Mouse (Mus musculus) embryonic facial prominence, embryonic 13.5 days (tissue): ENCODE measurements around the gene Dclk3. TPM values are rescaled to one million over a fixed set of nuclear protein-coding genes. Genes with fewer than 3 reads are reported as not detected.
A peak's percentile ranks its signal among the peaks of the same experiment; 100 is the strongest.

Experiments used
- ATAC-seq: fragments of 200-750 bp; cut with Nextera tagmentation; 2 replicates; pipeline ENCODE4 v1.8.0; 2017; ENCODE audit warnings: low read depth; ENCODE audit not compliant: insufficient number of reproducible peaks, insufficient read depth, low FRiP score, low TSS enrichment
- H3K27ac ChIP-seq: fragments of 300-500 bp; sonication (generic); 2 replicates; pipeline ENCODE4 v1.5.1; 2015; ENCODE audit warnings: moderate library complexity, mild to moderate bottlenecking, inconsistent platforms
- H3K27me3 ChIP-seq: fragments of 300-500 bp; sonication (generic); 2 replicates; pipeline ENCODE4 v1.6.1; 2015; ENCODE audit warnings: mild to moderate bottlenecking, inconsistent platforms
- H3K36me3 ChIP-seq: fragments of 300-500 bp; sonication (generic); 2 replicates; pipeline ENCODE4 v1.6.1; 2015; ENCODE audit warnings: mild to moderate bottlenecking, inconsistent platforms
- H3K4me1 ChIP-seq: fragments of 300-500 bp; sonication (generic); 2 replicates; pipeline ENCODE4 v1.6.1; 2015; ENCODE audit warnings: inconsistent platforms
- H3K4me2 ChIP-seq: fragments of 300-500 bp; sonication (generic); 2 replicates; pipeline ENCODE4 v1.6.1; 2015; ENCODE audit warnings: moderate library complexity, mild to moderate bottlenecking, inconsistent platforms
- H3K4me3 ChIP-seq: fragments of 300-500 bp; sonication (generic); 2 replicates; pipeline ENCODE4 v1.5.1; 2015; ENCODE audit warnings: mild to moderate bottlenecking, inconsistent platforms
- H3K9ac ChIP-seq: fragments of 300-500 bp; sonication (generic); 2 replicates; pipeline ENCODE4 v1.6.1; 2015; ENCODE audit warnings: mild to moderate bottlenecking, inconsistent platforms
- H3K9me3 ChIP-seq: fragments of 300-500 bp; sonication (generic); 2 replicates; pipeline ENCODE4 v1.6.1; 2016; ENCODE audit warnings: inconsistent platforms
- WGBS: fragments of 180-500 bp; shearing (Covaris S2); methylation state at CpG from one replicate; pipeline ENCODE4 v1.1.7; 2015; ENCODE audit warnings: mixed read lengths; 5-methylcytosine and 5-hydroxymethylcytosine counted together
- polyA plus RNA-seq: library from polyadenylated mRNA; unstranded; fragments of >200 nt; fragmentation: Nextera tagmentation; extraction: Ambion mirVana; gene quantifications from 2 replicates; pipeline ENCODE4 v1.2.1, GENCODE M21; 2015

Gene Dclk3
- polyA plus RNA-seq, 1 experiment from 2014 or later, result 5.6 TPM

DNA sequence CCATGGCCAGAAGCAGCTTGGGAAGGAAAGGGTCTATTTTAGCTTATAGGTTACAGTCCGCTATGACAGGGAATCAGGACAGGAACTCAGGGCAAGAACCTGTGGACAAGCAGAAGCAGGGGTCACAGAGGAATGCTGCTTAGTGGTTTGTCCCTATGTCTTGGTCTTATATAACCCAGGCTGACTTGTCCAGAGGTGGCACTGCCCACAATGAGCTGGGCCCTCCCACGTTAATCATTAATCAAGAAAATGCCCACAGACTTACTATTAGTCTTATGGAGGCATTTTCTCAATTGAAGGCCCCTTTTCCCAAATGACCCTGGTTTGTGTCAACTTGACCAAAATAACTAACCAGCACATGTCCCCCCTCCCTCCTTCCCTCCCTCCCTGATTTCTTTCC is 2.3 kb downstream of the Dclk3 start:
- no peak overlapping the region for H3K27ac ChIP-seq
- H3K36me3 ChIP-seq, result no peaks in the 10 kb centered on the region
- WGBS, result 86% methylated on average over 2 of the region's 2 CpGs
- H3K4me2 ChIP-seq, result no peak overlapping the region
- H3K9ac ChIP-seq, result no peak overlapping the region
- peaks cover 37% of the 10 kb centered on the region for H3K27me3 ChIP-seq
- no peak overlapping the region for H3K4me3 ChIP-seq
- H3K4me1 ChIP-seq, result peaks cover 20% of the 10 kb centered on the region
- no peak for ATAC-seq
- no peaks in the 10 kb centered on the region for H3K9me3 ChIP-seq

DNA sequence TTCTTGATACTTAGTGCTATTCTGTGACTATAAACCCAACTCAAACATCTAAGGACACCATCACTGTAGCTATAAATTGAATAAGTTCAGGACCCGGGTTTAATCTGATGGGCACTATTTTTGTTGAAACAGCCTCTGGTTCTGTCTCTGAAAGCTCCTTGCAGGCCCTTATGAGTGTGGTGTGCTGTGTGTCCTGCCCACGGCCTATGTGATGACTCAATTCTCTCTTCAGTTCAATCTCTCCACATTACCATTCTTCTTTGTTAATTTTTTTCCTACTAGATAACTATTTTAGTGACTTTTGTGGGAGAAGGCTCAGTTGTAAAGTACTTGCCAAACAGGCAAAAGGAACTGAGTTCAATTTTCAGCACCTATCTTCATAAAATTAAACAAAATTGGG is 7.3 kb downstream of the Dclk3 start:
- ATAC-seq, result no peak
- Histone ChIP-seq H3K36me3 (no peaks in the 10 kb centered on the region), H3K4me3 (no peak overlapping the region), H3K9me3 (no peaks in the 10 kb centered on the region), H3K9ac (no peak overlapping the region), H3K27me3 (no peaks in the 10 kb centered on the region), H3K4me2 (no peak overlapping the region), H3K27ac (no peak overlapping the region), H3K4me1 (peaks cover 17% of the 10 kb centered on the region)
- 80% methylated on average over 2 of the region's 2 CpGs for WGBS

DNA sequence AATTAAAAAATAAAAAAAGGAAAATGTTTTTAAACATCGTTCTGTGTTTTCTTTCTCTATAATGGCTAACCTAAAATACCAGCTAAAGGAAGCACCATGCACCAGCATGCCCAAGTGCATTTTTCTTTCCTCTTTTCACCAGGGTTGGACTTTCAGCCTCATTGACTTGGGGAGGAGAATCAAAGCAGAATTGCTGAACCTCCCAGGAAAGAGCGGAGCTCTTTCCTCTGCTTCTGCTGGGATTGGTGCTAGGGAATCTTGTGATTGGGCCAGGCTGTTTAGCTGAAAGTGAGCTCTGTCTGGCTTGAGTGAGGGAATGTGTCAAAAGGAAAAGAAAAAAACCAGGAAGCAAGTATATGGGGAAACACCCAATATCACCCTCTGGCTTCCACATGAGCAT is 10.1 kb downstream of the Dclk3 start:
- no peak for ATAC-seq
- H3K27ac ChIP-seq, result no peak overlapping the region
- H3K4me2 ChIP-seq, result no peak overlapping the region
- no peak overlapping the region for H3K9ac ChIP-seq
- peaks cover 11% of the 10 kb centered on the region for H3K4me1 ChIP-seq
- H3K9me3 ChIP-seq, result no peaks in the 10 kb centered on the region
- H3K27me3 ChIP-seq, result no peaks in the 10 kb centered on the region
- 73% methylated on average over 2 of the region's 2 CpGs for WGBS
- no peak overlapping the region for H3K4me3 ChIP-seq
- no peaks in the 10 kb centered on the region for H3K36me3 ChIP-seq

DNA sequence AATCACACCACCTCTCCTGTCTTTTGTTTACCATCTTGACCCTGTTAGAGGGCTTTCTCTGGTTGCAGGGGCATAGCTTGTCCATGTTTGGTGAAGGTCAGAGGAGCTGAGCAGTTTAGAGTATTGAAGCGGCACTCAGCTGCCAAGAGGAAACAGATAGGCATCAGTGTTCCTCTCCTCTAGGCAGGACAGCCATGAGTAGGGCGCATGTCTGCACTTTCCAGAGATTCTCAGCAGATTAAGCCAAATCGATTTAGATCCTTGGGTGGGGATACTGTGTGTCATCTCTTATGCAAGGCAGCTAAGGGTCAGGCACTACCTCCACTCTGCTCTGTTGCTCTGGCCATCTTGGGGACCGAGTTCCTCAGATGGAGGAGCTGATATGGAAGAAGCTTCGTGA is 11.0 kb downstream of the Dclk3 start:
- 82% methylated on average over 5 of the region's 5 CpGs for WGBS
- no peaks in the 10 kb centered on the region for H3K36me3 ChIP-seq
- H3K4me3 ChIP-seq, result no peak overlapping the region
- no peak overlapping the region for H3K4me2 ChIP-seq
- H3K27me3 ChIP-seq, result no peaks in the 10 kb centered on the region
- no peaks in the 10 kb centered on the region for H3K9me3 ChIP-seq
- ATAC-seq, result no peak
- no peak overlapping the region for H3K27ac ChIP-seq
- H3K9ac ChIP-seq, result no peak overlapping the region
- H3K4me1 ChIP-seq, result peaks cover 14% of the 10 kb centered on the region

DNA sequence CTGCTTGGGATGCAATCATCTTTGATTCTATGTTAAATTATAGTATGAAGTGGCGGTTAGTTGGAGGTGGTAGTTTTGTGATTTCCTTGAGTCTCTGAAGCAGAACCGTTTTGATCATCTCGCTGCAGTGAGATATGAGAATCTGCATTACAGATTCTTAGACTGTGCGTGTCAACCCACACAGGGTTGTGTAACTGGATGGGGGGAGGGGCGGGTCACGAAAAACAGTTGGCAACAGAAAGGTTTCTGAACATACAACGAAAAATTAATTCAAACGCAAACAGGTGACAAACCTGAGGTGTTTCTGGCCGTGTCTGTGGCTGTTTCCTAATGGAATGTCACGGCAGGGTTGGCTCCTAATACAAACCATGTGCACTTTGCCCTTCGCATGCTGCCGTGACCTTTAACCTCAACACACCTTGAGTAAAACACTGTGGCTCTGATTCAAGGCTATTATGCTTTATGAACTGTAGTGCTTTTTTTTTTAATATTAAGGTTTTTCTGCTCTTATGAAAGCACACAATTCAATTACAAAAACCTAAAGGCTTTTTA is 12.0 kb downstream of the Dclk3 start:
- Histone ChIP-seq H3K4me2 (no peak overlapping the region), H3K36me3 (no peaks in the 10 kb centered on the region), H3K9ac (no peak overlapping the region), H3K4me1 (peaks cover 14% of the 10 kb centered on the region), H3K9me3 (no peaks in the 10 kb centered on the region), H3K27ac (no peak overlapping the region), H3K27me3 (no peaks in the 10 kb centered on the region), H3K4me3 (no peak overlapping the region)
- ATAC-seq, result no peak
- 53% methylated on average over 12 of the region's 12 CpGs for WGBS

DNA sequence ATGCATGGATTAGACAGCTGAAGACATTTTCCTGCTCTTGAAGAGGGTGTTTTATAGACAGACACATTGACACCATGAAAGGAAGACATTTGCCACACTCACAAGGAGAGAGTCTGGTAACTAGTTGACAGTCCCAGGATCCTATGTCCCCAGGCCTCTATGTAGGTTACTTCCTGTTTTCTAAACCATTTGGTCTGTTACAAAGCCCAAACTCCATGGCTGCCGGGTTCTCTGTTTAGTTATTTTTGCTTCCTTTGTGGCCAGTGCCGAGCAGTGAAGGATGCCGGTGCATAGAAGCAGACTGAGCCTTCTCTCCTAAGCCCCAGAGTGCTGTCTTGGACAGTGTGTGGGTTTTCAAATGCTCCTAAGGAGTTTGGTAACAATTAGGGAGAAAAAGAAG is 15.0 kb downstream of the Dclk3 start:
- ATAC-seq, result no peak
- Histone ChIP-seq H3K36me3 (no peaks in the 10 kb centered on the region), H3K9me3 (no peaks in the 10 kb centered on the region), H3K4me1 (peaks cover 14% of the 10 kb centered on the region), H3K4me3 (no peak overlapping the region), H3K27me3 (no peaks in the 10 kb centered on the region), H3K9ac (no peak overlapping the region), H3K27ac (0 out of 2 replicates have a peak overlapping the region, but pooled peaks have one; percentile 28), H3K4me2 (no peak overlapping the region)
- WGBS, result 53% methylated on average over 3 of the region's 3 CpGs

DNA sequence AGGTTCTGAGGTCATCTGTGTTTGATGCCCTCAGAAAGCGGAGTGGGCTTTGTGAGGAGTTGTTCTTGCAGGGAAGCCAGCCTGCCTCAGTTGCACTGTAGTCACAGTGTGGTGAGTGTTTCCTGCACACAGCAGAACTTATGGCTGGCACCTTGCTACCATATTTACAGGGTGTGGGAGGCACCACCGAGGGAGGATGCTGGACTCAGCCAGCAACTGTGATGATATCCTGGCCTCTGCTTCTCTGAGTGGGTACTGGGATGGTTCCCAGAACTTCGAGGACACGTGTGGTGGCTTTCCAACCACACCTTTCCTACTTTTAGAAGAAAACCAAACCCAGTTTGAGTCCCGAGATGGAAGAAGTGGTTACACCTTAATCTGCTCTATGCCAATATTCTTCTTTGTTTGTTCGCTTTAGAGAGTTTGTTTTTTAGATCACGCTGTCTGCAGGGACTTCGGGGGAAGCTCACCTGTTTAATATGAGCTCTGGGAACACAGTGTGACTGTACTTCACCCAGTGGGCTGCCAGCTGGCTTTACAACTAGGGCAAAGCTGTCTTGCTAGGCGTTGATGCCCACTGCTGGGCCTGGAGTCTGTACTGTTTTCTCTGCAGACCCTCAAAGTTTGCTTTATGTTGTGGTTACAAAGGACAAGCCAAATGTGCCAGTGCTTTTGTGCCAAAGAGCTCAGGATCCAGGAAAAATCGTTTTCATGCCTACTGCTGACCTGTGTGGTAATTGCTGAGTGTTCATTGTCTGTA is 18.5 kb downstream of the Dclk3 start:
- H3K4me3 ChIP-seq, result no peak overlapping the region
- no peaks in the 10 kb centered on the region for H3K27me3 ChIP-seq
- no peak overlapping the region for H3K27ac ChIP-seq
- peaks cover 23% of the 10 kb centered on the region for H3K4me1 ChIP-seq
- H3K9ac ChIP-seq, result no peak overlapping the region
- ATAC-seq, result no peak
- no peaks in the 10 kb centered on the region for H3K9me3 ChIP-seq
- 81% methylated on average over 10 of the region's 10 CpGs for WGBS
- H3K36me3 ChIP-seq, result no peaks in the 10 kb centered on the region
- no peak overlapping the region for H3K4me2 ChIP-seq

DNA sequence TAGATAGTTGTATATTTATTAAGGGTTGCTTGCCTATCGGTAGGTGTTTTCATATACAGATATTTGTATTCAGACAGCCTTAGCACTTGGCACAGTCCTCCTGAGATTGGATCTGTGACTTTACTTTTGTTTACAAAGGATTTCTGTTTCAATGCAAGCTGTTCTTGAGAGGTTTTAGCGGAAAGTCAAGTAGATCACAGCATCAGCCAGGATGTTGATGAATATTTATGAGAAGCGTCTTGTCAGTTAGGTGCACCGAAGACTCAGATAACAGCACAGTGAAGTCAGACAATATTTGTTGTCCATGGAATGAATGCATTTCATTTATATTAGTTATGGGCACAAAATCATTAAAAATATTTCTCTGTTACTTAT is 19.0 kb downstream of the Dclk3 start:
- Histone ChIP-seq H3K4me3 (no peak overlapping the region), H3K4me1 (peaks cover 27% of the 10 kb centered on the region), H3K36me3 (no peaks in the 10 kb centered on the region), H3K27me3 (no peaks in the 10 kb centered on the region), H3K4me2 (no peak overlapping the region), H3K9me3 (no peaks in the 10 kb centered on the region), H3K27ac (no peak overlapping the region), H3K9ac (no peak overlapping the region)
- no peak for ATAC-seq
- whole genome bisulfite sequencing, result 82% methylated on average over 4 of the region's 4 CpGs

DNA sequence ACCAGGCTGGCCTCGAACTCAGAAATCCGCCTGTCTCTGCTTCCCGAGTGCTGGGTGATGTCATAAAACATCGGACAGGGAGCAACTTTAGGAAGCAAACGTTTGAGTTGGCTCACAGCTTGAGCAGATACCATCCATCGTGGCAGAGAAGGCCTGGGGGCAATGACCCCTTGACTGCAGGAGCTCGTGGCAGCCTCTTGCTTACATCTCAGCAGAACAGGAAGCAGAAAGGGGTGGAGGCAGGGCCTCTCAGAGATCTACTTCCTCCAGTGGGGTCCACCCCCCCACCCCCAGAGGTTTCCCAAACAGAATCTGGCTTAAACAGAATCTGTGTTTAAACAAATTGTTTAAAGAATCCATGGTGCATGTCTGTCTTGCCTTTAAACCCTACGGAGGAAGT is 20.6 kb downstream of the Dclk3 start:
- Histone ChIP-seq H3K4me1 (peaks cover 19% of the 10 kb centered on the region), H3K27ac (no peak overlapping the region), H3K9ac (no peak overlapping the region), H3K9me3 (no peaks in the 10 kb centered on the region), H3K4me3 (no peak overlapping the region), H3K4me2 (no peak overlapping the region), H3K27me3 (no peaks in the 10 kb centered on the region), H3K36me3 (no peaks in the 10 kb centered on the region)
- no peak for ATAC-seq
- WGBS, result 48% methylated on average over 8 of the region's 8 CpGs

DNA sequence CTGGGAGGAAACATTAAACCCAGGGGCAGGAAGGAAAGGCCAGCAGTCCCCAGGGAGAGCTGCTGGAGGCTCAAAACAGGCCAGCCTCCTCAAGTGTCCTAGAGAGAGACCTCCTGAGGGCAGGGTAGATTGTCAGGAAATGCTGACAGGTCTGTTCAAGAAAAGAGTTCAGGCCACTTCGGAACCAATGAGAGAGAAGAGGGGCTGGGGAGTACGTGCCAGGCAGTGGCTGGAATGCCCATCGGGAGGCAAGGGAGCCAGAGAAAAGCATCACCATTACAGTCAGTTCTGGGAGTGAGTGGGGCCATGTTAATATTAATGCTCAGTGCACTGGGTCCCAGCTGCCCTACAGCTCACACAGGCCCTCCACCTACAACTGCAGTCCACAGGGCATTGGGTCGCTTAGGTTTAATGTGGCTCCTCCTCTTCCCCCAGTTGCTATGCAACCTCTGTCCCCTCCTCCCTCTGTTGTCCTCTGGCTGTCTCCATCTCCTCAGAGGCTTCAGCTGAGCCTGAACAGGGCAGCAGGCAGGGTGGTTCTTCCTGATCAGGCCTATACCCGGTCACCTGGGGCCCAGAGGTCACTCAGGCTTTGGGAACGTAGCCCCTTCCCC is 21.4 kb downstream of the Dclk3 start:
- 29% methylated on average over 6 of the region's 6 CpGs for WGBS
- Histone ChIP-seq H3K4me3 (no peak overlapping the region), H3K27me3 (no peaks in the 10 kb centered on the region), H3K4me2 (no peak overlapping the region), H3K36me3 (no peaks in the 10 kb centered on the region), H3K4me1 (peaks cover 19% of the 10 kb centered on the region), H3K9ac (no peak overlapping the region), H3K9me3 (no peaks in the 10 kb centered on the region), H3K27ac (no peak overlapping the region)
- no peak for ATAC-seq

DNA sequence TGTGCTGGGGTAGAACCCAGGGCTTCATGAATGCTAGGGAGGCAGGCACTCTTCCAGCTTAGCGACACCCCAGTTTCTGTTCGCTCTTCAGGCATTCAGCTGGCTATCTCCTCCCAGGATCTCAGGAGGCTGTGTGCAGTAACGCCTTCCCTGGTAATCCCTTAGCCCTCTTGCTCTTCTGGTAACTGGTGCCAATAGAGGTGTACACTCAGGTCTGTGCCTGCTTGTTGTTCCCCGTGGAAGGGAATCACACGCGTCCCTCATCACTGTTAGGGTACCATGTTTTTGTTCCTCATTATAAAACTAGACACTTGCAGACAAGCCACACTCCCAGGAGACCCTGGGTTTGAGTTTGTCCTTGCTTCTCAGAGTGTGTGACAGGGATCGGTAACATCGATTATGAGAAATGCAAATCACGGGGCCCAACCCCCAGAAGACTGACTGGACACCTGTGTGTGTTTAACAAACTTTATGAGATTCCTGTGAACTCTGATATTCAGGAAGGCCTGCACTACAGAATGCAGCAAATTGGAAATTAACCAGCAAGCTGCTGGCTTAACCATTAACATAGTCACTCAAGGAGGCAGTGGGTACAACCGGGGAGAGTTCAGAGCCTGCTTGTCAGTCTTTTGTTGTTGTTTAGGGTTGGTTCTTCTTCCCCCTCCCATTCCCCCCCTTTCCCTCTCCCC is 22.7 kb downstream of the Dclk3 start:
- Histone ChIP-seq H3K9me3 (no peaks in the 10 kb centered on the region), H3K27me3 (no peaks in the 10 kb centered on the region), H3K27ac (no peak overlapping the region), H3K9ac (no peak overlapping the region), H3K4me2 (no peak overlapping the region), H3K4me3 (no peak overlapping the region), H3K4me1 (peaks cover 19% of the 10 kb centered on the region), H3K36me3 (no peaks in the 10 kb centered on the region)
- no peak for ATAC-seq
- 62% methylated on average over 10 of the region's 10 CpGs for WGBS

DNA sequence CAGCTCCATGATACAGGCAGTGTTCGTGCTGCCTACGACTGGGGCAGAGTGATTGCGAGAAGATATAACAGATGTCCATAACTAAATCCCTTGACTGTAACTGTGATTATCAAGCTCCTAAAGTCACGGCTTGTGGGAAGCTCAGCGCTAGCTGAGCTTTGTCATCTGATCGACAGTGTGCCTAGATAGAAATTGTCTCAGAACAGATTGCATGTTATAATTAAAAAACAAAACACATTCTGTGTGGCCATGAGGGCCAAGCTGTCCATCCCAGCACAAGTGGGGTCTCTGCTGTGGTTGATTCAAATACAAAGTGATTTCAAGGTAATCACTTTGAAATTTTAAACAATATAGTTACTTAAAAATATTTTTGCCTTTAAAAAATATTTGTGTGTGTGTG is 26.8 kb downstream of the Dclk3 start:
- no peaks in the 10 kb centered on the region for H3K9me3 ChIP-seq
- ATAC-seq, result no peak
- no peaks in the 10 kb centered on the region for H3K36me3 ChIP-seq
- no peak overlapping the region for H3K4me3 ChIP-seq
- no peak overlapping the region for H3K4me2 ChIP-seq
- WGBS, result 88% methylated on average over 6 of the region's 6 CpGs
- no peaks in the 10 kb centered on the region for H3K27me3 ChIP-seq
- no peak overlapping the region for H3K9ac ChIP-seq
- H3K27ac ChIP-seq, result no peak overlapping the region
- H3K4me1 ChIP-seq, result peaks cover 11% of the 10 kb centered on the region
